Mouse (Mus musculus): Measurements from ENCODE around the gene March9. TPM values are rescaled to one million over a fixed set of nuclear protein-coding genes. Genes with fewer than 3 reads are reported as not detected.

The March9 gene
- 0.09 and 0.11 TPM in 2 replicates for polyA plus RNA-seq (2012; rRNA removed)

DNA sequence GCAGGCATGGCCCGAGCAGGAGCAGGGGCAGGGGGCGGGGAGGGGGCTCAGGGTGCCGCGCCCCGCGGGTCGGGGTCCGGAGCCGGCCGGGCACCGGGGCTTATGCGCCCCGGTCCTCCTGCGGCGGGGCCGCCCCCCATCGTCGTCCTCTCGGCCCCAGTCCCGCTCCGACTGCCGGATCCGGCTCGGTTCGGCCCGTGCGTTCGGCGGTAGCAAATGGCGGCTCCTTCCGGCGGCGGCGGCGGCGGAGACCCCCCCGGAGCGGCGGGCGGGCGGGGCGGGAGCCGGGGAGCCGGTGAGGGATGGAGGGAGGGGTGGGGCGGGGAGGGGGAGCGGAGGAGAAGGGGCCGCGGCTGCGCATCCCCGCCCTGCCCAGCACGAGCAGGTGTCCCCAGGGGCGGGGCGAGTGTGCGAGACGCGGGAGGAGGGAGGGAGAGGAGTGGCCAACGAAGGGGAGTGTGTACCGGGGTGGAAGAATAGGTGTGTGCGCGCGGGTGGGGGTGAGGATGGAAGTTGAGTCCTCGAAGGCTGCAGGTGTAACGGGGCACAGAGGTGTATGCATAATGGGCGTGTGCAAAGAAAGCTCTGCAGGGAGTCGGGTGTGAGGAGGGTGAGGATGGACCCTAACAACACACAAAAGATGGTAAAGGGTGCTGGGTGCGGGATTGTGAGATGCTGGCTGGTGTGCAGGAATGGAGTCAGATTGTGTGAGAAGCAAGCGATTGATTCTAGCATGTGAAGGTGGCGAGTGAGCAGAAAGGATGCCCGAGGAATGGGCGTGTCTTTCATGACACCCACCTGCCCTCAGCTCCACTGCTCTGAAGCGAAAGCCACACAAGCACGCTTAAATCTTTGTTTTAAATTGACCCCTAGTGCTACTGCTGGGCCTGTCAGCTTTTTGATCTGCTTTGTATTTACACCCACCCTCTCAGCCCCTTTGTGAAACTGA, at the start of gene March9:
Gene March9 (minus strand): TSS at position 217 of the 949 bp plus-strand sequence.

GRCm38 (mm10) chr10:127075080-127075479, 15.1 kb upstream of the March9 start, which contains the start of gene Agap2:
TSS of gene Agap2 (plus strand) at chr10:127075284.

GRCm38 (mm10) chr10:127070190-127071121, 10.5 kb upstream of the March9 start, which contains the start of gene Tspan31:
TSS of gene Tspan31 (minus strand) at chr10:127070264.

GRCm38 (mm10) chr10:127063239-127063872, 3.4 kb upstream of the March9 start, which contains the start of gene Cdk4:
TSS of gene Cdk4 (plus strand) at chr10:127063534.

DNA sequence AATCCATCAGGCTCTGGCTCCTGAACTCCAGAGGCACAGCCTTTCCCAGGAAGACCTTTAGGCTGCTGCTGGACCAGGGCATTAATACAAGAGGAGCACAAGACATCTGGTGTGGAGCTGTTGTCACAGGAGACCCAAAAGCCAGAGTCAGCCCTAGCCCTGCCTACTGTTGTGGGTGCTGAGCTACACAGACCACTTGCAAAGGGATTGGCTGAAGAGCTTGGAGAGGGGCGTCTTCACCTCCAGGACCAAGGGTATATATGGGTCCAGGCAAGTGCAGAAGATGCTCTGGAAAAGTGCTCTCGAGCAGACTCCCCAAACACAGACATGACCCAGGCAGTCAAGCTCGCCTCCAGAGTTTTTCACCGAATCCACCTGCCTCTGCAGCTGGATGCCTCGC, 12.0 kb downstream of the March9 start, which contains the start of gene Cyp27b1:
Gene Cyp27b1 (plus strand): TSS at position 297 of the 400 bp plus-strand sequence.

GRCm38 (mm10) chr10:127041274-127041766, 18.7 kb downstream of the March9 start, which contains the start of the genes Mettl1 and Eef1akmt3:
TSS of gene Mettl1 (plus strand) at chr10:127041414.
TSS of gene Eef1akmt3 (minus strand) at chr10:127041513.

GRCm38 (mm10) chr10:127030336-127031296, 29.4 kb downstream of the March9 start, which contains the start of gene Tsfm:
TSS of gene Tsfm (minus strand) at chr10:127030840.

Other genes with a start within 250 kb of the March9 start
- 4.4 and 4.7 TPM in 2 replicates for gene Atp23, start 158.8 kb downstream of the March9 start, polyA plus RNA-seq (2012; rRNA removed)
- 17.5 and 20.0 TPM in 2 replicates for gene Ctdsp2, start 81.5 kb downstream of the March9 start, polyA plus RNA-seq (2012; rRNA removed)
- gene Avil, start 59.5 kb downstream of the March9 start, polyA plus RNA-seq (2012; rRNA removed): 0.02 and 0.06 TPM in 2 replicates
- 25.2 and 29.6 TPM in 2 replicates for gene Tsfm, start 29.3 kb downstream of the March9 start, polyA plus RNA-seq (2012; rRNA removed)
- 12.8 and 14.1 TPM in 2 replicates for gene Mettl1, start 18.8 kb downstream of the March9 start, polyA plus RNA-seq (2012; rRNA removed)
- 0.05 and 0.08 TPM in 2 replicates for gene Eef1akmt3, start 18.7 kb downstream of the March9 start, polyA plus RNA-seq (2012; rRNA removed)
- 0.03 and 0.08 TPM in 2 replicates for gene Cyp27b1, start 11.9 kb downstream of the March9 start, polyA plus RNA-seq (2012; rRNA removed)
- gene Cdk4, start 3.4 kb upstream of the March9 start, polyA plus RNA-seq (2012; rRNA removed): 209 and 248 TPM in 2 replicates
- gene Tspan31, start 10.1 kb upstream of the March9 start, polyA plus RNA-seq (2012; rRNA removed): 34.4 and 41.3 TPM in 2 replicates
- gene Agap2, start 15.1 kb upstream of the March9 start, polyA plus RNA-seq (2012; rRNA removed): 1.4 and 2.2 TPM in 2 replicates
- 26.4 and 26.9 TPM in 2 replicates for gene Os9, start 60.9 kb upstream of the March9 start, polyA plus RNA-seq (2012; rRNA removed)
- gene B4galnt1, start 105.0 kb upstream of the March9 start, polyA plus RNA-seq (2012; rRNA removed): 7.2 and 11.2 TPM in 2 replicates
- gene Slc26a10, start 120.5 kb upstream of the March9 start, polyA plus RNA-seq (2012; rRNA removed): 2.0 and 2.2 TPM in 2 replicates
- gene Arhgef25, start 129.9 kb upstream of the March9 start, polyA plus RNA-seq (2012; rRNA removed): 7.5 and 7.6 TPM in 2 replicates
- gene Dtx3, start 135.5 kb upstream of the March9 start, polyA plus RNA-seq (2012; rRNA removed): 29.2 and 32.7 TPM in 2 replicates
- gene Pip4k2c, start 151.4 kb upstream of the March9 start, polyA plus RNA-seq (2012; rRNA removed): 27.4 and 31.2 TPM in 2 replicates
- 0.11 and 0.12 TPM in 2 replicates for gene Kif5a, start 203.2 kb upstream of the March9 start, polyA plus RNA-seq (2012; rRNA removed)
- gene Dctn2, start 206.2 kb upstream of the March9 start, polyA plus RNA-seq (2012; rRNA removed): 57.7 and 61.0 TPM in 2 replicates
- 7.4 and 10.9 TPM in 2 replicates for gene Mbd6, start 228.8 kb upstream of the March9 start, polyA plus RNA-seq (2012; rRNA removed)

Measured in liver, embryonic 14 days (tissue).